Mouse (Mus musculus) thymus, postnatal 36 days (tissue): ENCODE results near the gene Pheta2.
"Not testable (repeated sequence)": the region's sequence is repeated elsewhere in the genome, so short reads cannot be mapped to it uniquely, and the experiment has no call there.

Experiments
- DNase-seq, 2 experiments: peaks; one replicate each; pipeline ENCODE4 v3.0.0; 2022; ENCODE audit warnings: mixed read lengths in 2 of 2

The Pheta2 gene

GRCm38 (mm10) chr15:82372446-82372845 lies 33.7 kb downstream of the Pheta2 start:
- no peak for DNase-seq

- no peak for DNase-seq
Measured at GRCm38 (mm10) chr15:82372991-82373390, 34.2 kb downstream of the Pheta2 start.

- no peak for DNase-seq
Measured at GRCm38 (mm10) chr15:82374437-82374836, 35.7 kb downstream of the Pheta2 start.

DNA sequence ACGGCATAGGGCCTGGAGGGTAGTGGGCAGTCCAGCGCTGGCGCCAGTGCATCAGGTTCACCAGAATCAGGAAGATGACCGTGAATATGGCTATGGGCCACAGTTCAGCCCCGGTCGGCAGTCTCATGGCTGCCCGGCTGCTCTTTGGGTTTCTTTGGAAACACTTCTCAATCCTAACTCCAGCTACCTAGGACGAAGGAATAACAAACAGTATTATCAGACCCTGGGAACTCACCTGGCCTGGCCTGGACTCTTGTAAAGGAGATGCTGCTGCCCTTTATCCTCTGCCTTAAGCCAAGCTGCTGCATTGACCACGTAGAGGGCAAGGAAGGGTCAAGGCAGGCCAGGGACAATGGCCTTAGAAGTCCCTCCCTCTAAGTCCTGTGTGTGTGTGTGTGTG lies 37.1 kb downstream of the Pheta2 start:
- no peak for DNase-seq

DNA sequence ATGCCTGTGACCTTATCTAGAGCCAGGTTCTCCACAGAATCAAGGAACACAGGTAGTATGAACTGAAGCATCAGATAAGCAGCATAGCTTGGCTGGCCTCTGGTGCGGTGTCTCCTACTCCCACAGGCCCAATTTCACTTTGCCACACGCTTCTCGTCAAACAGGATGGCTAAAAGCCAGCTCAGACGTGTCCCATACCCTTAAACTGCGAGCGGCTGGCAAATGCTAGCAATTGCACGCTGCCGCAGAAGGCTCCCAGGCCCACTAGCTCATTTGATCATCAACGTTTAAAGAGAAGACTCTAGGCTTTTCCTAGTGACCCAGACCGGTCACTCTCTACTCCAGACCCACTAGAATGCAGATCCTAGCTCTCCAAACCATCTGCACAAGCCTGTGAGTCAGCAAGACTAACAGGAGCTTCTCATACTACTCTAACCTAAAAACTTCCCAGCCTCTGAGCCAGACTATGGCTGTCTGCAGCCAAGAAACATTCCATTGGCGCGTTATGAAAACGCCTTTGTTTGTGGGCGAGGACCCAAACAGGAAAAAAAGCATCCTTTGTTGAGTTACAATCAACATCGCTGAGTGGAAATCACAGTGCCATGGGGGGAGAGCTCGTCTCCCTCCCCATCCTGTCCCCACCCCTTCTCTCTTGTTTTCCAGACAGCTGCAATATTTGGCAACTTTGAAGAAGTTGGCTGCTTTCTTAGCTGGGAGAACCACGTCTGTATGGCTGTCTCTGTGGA lies 37.8 kb downstream of the Pheta2 start:
- DNase-seq = no peak

GRCm38 (mm10) chr15:82377701-82378100 lies 39.0 kb downstream of the Pheta2 start:
- no peak for DNase-seq

DNA sequence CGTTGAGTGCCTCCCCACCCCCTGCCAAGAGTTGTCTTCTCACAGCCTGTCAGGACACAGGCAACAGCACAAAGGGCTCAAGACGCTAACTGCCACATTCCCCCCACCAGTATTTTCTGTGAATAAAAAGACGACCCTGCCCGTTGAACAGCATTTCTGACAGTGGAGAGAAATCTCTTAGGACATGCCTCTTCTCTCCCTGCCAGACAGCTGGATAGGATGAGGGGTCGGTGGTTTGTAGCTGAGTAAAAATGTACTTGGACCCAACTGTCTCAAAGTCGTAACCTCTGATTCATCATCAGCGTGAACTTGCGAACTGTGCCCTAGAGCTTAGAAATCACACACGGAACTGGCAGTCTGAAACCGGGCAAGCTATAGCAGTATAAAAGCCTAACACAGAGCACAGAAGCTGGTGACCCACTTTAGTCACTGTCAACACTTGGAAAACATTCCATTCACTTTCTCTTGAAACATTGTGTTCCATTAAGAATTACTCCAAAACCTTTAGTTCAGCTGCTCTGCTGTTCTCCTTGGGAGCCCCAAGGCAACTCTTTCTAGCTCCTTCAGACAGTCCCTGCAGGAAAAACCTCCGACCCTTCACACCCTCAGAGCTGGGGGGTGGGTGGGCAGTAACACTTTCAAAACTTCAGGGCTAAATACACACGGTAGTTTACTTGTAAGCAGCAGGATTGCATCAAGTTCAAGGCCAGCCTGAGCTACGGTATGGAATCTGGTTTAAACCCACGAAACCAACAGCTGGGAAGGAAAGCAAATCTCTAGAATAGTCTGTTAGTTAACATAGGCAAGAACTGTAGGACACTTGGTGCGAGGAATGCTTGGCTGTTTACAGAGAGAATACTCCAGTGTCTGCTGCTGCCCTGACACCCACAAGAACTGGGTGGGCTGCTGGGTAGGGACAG lies 39.8 kb downstream of the Pheta2 start:
- no peak for DNase-seq

- no peak for DNase-seq
Measured at GRCm38 (mm10) chr15:82379511-82379870, 40.7 kb downstream of the Pheta2 start.

DNA sequence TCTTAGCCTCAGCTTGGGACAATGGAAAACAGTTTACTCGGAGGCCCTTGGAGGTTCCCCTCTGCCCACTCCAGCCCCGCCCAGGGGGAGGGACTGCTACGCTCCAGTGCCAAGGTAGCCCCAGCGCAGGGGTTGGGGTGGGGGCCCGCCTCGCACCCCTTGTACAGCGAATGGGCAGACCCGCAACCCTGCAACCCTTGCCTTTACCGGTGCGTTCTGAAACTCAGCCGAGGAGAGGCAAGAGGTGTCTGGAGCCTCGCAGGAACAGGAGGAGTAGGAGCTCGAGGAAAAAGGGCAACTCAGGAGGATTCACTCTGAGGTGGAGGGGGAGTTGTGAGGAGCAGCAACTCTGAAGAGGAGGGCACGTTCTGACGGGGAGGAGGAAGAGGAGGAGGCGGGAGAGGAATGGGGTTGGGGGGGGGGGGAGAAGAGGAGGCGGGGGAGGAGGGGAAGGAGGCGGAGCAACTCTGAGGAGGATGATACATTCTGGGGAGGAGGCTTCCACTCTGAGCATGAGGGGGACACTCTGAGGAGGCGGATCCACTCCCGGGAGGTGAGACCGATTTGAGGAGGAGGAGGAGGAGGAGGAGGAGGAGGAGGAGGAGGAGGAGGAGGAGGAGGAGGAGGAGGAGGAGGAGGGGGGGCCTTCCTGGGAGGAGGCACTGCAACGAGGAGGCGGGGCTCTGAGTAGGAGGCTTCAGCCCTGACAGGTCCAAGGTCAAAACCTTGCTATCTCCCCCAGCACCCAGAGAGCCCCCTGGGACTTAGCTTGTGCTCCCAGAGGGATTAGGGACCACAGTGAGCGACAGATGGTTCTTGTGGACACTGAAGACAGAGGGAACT lies 41.4 kb downstream of the Pheta2 start, which contains the start of gene Cyp2d22:
Cyp2d22 (minus strand) TSS at position 390 of the 843 bp plus-strand sequence.
- peak; percentile 43 to 54 for DNase-seq

- DNase-seq = no peak
Measured at GRCm38 (mm10) chr15:82380714-82381062, 41.9 kb downstream of the Pheta2 start.

- no peak for DNase-seq
Measured at GRCm38 (mm10) chr15:82382441-82382840, 43.7 kb downstream of the Pheta2 start.

- no peak for DNase-seq
Measured at GRCm38 (mm10) chr15:82385729-82386128, 47.0 kb downstream of the Pheta2 start.

DNA sequence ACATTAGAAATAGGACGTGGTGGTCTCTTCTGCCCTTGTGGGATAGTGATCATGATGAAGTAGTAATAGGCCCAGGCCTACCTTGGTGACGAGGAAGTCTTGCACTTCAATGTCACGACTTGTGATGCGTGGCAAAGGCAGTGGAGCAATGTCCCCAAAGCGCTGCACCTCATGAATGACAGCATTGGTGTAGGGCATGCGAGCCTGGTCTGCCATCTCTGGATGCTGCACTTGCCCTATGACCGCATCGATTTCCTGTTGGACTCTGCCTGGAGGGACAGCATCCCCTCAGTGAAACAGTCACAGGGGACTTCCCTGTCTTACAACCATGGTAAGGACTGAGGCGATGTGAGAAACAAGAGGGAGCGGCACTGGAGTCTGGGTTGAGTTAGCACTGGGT lies 51.2 kb downstream of the Pheta2 start:
- not testable (repeated sequence) for DNase-seq

DNA sequence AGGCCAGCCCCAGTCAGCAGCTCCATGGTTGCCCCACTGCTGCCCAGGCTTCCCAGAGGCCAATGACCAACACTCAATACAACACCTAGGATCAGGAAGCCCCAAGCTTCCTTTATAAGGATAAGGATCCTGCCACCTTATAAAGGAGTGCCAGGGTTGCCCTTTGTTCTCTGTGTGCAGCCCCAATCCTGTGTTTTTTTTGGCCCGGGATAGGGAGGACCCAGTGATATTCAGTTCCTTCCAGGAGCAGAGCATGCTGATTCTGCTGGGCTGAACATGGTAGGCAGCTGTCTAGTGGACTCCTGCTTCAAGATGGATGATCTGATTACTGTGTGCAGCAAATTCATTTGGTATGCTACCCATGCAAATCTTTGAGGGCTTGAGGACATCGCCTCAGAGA lies 55.2 kb downstream of the Pheta2 start, which contains the start of gene Cyp2d11:
Cyp2d11 (minus strand) TSS at position 101 of the 400 bp plus-strand sequence.
- not testable (repeated sequence) for DNase-seq
